Mouse (Mus musculus) megakaryocyte, adult 5-6 weeks (primary cell): Measurements from ENCODE around the gene Rps3. TPM values are rescaled to one million over a fixed set of nuclear protein-coding genes. Genes with fewer than 3 reads are reported as not detected.

ENCODE experiments used
- ATAC-seq: 2 replicates; pipeline ENCODE4 v1.8.0; 2016; ENCODE audit warnings: mild to moderate bottlenecking, inconsistent platforms; ENCODE audit not compliant: poor library complexity, severe bottlenecking
- total RNA-seq, 2 experiments: library from RNA; stranded (forward) in 1 of 2; stranded (reverse) in 1 of 2; fragments of 153-499, 151-499 nt in 1 of 2; fragments of 221-1000, 200-1000 nt in 1 of 2; gene quantifications; 2 replicates each; pipeline versions ENCODE4 v1.2.3 to v1.2.4; 2015 to 2017

The Rps3 gene
- total RNA-seq, 2 experiments from 2014 or later = 1,038 to 1,050 TPM

DNA sequence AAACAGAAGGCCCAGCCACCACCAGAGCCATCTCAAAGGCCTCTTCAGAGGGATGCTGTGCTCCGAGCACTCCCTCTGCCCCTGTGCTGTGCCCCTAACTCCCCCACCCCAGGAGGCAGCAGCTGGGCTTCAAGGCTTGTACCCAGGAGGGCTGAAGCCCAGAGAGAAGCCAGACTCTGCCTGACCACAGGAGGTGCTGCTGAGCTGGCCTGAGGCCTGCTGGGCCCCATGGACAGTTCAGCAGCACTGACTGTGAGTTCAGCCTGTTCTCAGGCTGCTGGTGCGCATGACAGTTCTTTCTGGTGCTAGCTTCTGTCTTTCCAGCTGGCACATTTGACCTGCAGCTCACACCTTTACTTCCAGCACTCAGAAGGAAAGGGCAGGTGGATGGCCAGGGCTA, 37.7 kb downstream of the Rps3 start:
- 0 out of 2 replicates have a peak, but pooled peaks have one; percentile 29 for ATAC-seq

DNA sequence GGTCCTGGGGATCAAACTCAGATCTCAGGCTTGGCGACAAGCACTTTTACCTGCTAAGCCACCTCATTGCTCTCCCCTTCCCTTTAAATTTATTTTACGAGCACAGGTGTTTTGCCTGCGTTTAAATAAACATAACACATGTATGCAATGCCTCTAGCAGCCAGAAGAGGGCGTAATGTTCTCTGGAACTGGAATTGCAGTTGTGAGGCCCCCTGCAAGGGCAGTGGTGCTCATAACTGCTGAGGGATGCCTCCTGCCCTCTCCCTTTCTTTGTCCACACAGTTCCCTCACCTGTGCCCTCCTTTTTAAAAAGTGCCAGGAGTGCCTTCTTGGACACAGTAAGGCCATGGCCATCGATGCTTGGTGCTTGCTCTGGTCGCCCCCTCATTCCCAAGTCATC, 39.5 kb downstream of the Rps3 start:
- no peak for ATAC-seq

DNA sequence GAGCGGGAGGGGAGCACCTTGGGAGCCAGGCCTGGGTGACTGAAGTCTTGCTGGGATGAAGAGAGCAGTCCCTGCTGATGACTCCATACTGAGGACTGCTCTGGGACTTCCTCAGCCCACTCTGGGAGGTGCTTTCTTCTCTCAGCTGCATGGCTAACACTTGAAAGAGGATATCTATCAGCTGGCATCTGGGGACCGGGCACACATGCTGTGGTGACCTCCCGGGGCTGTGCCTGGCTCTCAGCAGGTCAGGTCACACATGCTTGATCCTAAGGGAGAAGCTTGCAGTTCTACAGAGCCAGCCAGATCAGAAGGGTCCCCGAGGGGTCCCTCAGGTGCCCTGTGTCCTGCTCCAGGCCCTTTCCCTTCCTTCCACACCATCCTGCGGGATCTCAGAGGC, 40.4 kb downstream of the Rps3 start:
- ATAC-seq = no peak

DNA sequence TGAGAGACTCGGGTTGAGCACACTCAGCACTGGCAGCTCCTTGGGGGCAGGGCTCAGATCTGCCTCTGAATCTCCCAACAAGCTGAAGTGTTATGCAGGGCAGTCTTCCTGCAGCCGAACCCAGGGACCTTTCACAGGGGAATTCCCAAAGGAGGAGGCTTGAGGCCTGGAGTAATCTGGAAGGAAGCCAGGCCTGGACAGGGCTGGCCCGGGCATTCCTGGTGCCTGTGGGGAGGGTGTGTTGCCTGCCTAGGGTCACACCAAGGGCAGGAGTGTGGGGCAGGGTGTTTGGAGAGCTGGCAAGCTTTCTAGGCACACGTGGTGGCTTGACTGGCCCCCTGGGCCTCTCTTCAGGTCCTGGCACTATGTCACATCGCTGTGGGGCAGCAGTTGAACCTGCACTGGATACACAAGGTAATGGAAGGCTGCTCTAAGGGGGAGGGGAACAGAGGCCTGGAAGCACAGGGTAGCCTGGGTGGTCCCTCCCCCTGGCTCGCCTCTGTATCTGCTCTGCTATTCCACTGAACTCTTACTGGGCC, 41.9 kb downstream of the Rps3 start:
- no peak for ATAC-seq

GRCm38 (mm10) chr7:99438881-99439280, 44.7 kb downstream of the Rps3 start:
- no peak for ATAC-seq

GRCm38 (mm10) chr7:99436530-99436929, 47.0 kb downstream of the Rps3 start:
- ATAC-seq = no peak

DNA sequence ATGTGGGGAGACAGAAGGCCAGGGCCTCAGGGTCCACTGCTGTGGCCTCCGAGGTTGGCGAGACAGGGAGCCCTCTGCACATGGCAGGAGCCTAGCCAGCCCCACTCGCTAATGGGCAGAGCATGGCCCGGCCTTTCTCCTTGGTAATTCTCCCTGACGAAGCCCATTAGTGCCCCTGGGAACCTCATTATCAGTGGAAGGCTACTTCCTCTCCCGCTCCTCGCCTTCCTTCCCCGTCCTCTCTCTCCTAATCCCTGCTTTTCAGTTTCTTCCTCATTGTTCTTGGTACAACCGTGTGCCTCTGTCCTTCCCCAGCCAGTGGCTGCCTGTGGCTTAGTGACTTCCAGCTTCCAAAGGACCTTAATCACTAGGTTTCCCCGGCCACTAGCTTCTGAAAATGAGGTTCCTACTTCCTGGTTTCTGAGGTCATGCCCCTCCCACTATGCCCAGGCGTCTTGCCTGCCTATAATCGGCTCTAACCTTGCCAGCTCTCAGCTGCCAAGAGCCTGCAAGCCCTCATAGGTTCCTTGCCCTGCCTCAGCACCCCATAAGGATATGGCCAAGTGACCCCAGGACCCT, 48.8 kb downstream of the Rps3 start:
- ATAC-seq = peak; percentile 85

DNA sequence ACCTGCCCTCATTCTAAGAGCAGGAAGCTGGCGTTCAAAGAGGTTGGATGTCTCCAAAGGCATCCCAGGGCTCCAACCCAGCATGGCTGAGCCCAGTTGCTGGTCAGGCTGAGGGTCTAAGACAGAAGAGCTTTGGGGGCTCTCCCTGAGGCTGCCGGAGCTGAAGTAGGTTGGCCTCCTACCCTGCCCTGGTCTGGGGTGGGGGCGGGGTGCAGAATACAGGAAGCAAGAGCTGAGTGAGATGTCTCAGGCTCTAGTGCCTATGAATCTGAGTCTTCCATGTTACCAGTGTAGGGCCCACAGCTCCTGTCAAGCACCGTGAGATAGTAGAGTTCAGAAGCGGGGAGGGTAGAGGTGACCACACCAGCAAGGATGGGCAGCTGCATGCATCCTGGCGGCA, 50.7 kb downstream of the Rps3 start:
- no peak for ATAC-seq

- ATAC-seq = peak; percentile 55
Observed at GRCm38 (mm10) chr7:99432248-99432647, 51.3 kb downstream of the Rps3 start.

DNA sequence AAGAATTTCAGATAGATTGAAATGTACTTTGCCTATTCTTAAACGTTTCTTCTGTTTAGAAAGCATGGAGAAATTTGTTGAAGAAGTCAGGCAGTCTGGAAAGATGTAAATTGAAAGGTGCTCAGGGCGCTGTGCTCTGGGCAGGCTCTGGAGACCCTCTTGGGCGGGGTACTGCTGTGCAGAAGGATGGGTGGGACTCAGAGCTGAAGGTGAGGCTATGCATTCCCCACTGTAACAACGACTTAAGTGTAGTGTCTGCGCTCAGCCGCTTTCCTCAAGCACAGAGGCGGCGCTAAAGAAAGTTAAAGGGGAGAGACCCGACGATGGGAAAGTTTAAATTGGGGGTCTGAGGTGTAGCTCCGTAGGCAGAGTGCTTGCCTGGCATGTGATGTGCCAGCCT, 53.3 kb downstream of the Rps3 start:
- ATAC-seq = no peak

- no peak for ATAC-seq
Observed at GRCm38 (mm10) chr7:99429786-99430185, 53.8 kb downstream of the Rps3 start.

DNA sequence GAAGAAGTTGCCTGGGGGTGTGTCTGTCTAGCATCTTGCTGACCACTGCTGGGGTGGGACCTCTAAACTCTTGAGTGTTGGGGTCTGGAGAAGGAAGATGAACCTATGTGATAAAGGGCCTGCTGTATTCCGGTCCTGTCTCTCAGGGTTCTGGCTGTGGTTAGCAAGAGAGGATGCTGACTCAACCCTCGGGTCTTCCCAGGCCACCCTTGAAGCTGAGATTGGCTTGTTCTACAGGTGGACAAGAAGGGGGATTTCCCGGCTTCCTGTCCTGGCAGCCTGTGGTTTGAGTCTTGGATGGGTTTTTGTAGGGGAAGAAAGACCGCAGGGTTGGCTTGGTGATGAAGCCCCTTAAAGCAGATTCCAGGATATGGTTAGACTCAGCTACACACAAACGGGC, 54.7 kb downstream of the Rps3 start:
- no peak for ATAC-seq

DNA sequence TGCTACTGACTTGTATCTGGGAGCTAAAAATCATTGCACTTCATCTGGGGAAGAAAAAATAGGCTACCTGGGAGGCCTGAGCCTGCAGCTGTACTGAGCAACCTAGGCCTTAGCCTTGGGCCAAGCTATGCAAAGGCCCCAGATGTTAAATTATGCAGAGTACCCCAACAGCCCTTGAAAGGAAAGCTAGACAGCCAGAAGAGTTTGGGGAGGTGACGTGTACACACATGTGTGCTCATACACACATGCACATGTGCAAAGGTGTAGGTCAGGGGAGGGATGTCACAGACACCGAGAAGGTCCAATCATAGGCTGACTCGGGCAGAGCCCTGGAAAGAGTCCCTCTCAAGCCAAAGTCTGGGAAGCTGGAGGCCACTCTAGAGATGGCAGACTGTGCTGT, 55.6 kb downstream of the Rps3 start:
- ATAC-seq = no peak

Other genes starting within 250 kb of the Rps3 start
- 1.6 TPM in 2 replicates for gene Mogat2, start 245.1 kb downstream of the Rps3 start, total RNA-seq (2015)
- 1.4 and 3.0 TPM in 2 replicates for gene Mogat2, start 245.1 kb downstream of the Rps3 start, total RNA-seq (2017)
- 0.07 and 0.25 TPM in 2 replicates for gene Map6, start 216.3 kb downstream of the Rps3 start, total RNA-seq (2015)
- 0.22 and 0.94 TPM in 2 replicates for gene Map6, start 216.3 kb downstream of the Rps3 start, total RNA-seq (2017)
- 0.23 and 0.76 TPM in 2 replicates for gene Serpinh1, start 130.5 kb downstream of the Rps3 start, total RNA-seq (2015)
- 0.37 and 0.73 TPM in 2 replicates for gene Serpinh1, start 130.5 kb downstream of the Rps3 start, total RNA-seq (2017)
- gene Gdpd5, start 102.3 kb downstream of the Rps3 start, total RNA-seq (2015) = 0.96 and 3.5 TPM in 2 replicates
- 0.70 and 1.0 TPM in 2 replicates for gene Gdpd5, start 102.3 kb downstream of the Rps3 start, total RNA-seq (2017)
- 1.0 and 1.1 TPM in 2 replicates for gene Klhl35, start 17.7 kb downstream of the Rps3 start, total RNA-seq (2015)
- not detected in 2 replicates for gene Klhl35, start 17.7 kb downstream of the Rps3 start, total RNA-seq (2017)
- gene Arrb1, start 51.7 kb upstream of the Rps3 start, total RNA-seq (2015) = 41.1 and 43.8 TPM in 2 replicates
- gene Arrb1, start 51.7 kb upstream of the Rps3 start, total RNA-seq (2017) = 91.7 and 96.9 TPM in 2 replicates
- gene Tpbgl, start 143.4 kb upstream of the Rps3 start, total RNA-seq (2015) = 0.27 TPM in 1 of 2 replicates, not detected in the other
- 0.07 TPM in 1 of 2 replicates, not detected in the other for gene Tpbgl, start 143.4 kb upstream of the Rps3 start, total RNA-seq (2017)
- gene Slco2b1, start 227.6 kb upstream of the Rps3 start, total RNA-seq (2015) = 0.16 TPM in 1 of 2 replicates, not detected in the other
- gene Slco2b1, start 227.6 kb upstream of the Rps3 start, total RNA-seq (2017) = 0.11 and 1.5 TPM in 2 replicates
- not detected in 2 replicates for gene Olfr520, start 246.5 kb upstream of the Rps3 start, total RNA-seq (2015)
- not detected in 2 replicates for gene Olfr520, start 246.5 kb upstream of the Rps3 start, total RNA-seq (2017)